Mouse (Mus musculus): ENCODE data around the gene Nat8f3.
"Not testable (repeated sequence)": the region's sequence is repeated elsewhere in the genome, so short reads cannot be mapped to it uniquely, and the experiment has no call there.

The Nat8f3 gene

GRCm38 (mm10) chr6:85765532-85765931 is at the start of gene Nat8f3:
TSS of gene Nat8f3 (minus strand) at chr6:85765754.
- DNase-seq = peak; percentile 28

- DNase-seq = no peak
Observed at GRCm38 (mm10) chr6:85813339-85813738, 47.8 kb upstream of the Nat8f3 start.

- DNase-seq = not testable (repeated sequence)
Observed at GRCm38 (mm10) chr6:85810942-85811537, 45.5 kb upstream of the Nat8f3 start.

GRCm38 (mm10) chr6:85810514-85810913 is 45.0 kb upstream of the Nat8f3 start:
- not testable (repeated sequence) for DNase-seq

GRCm38 (mm10) chr6:85809784-85810183 is 44.2 kb upstream of the Nat8f3 start:
- DNase-seq = not testable (repeated sequence)

GRCm38 (mm10) chr6:85803180-85803579 is 37.6 kb upstream of the Nat8f3 start:
- not testable (repeated sequence) for DNase-seq

- DNase-seq = not testable (repeated sequence)
Observed at GRCm38 (mm10) chr6:85763127-85764070, 2.2 kb downstream of the Nat8f3 start.

- not testable (repeated sequence) for DNase-seq
Observed at GRCm38 (mm10) chr6:85762678-85763077, 2.9 kb downstream of the Nat8f3 start.

GRCm38 (mm10) chr6:85755705-85756249 is 9.8 kb downstream of the Nat8f3 start:
- not testable (repeated sequence) for DNase-seq

- DNase-seq = not testable (repeated sequence)
Observed at GRCm38 (mm10) chr6:85713105-85713504, 52.4 kb downstream of the Nat8f3 start, which contains the start of gene Nat8f7. TSS of gene Nat8f7 (minus strand) at chr6:85713205.

- DNase-seq = not testable (repeated sequence)
Observed at GRCm38 (mm10) chr6:85709607-85710006, 55.9 kb downstream of the Nat8f3 start.

- peak; percentile 24 for DNase-seq
Observed at GRCm38 (mm10) chr6:85709206-85709605, 56.3 kb downstream of the Nat8f3 start.

GRCm38 (mm10) chr6:85701943-85702342 is 63.6 kb downstream of the Nat8f3 start:
- DNase-seq = not testable (repeated sequence)

Data from cerebellum, adult 11 months (tissue).